Mouse (Mus musculus): Measurements from ENCODE around the gene Apopt1.

GRCm38 (mm10) chr12:111741338-111741737 is 28.3 kb downstream of the Apopt1 start:
- TF ChIP-seq CTCF (IDR thresholded peaks at IDR 0.05; ENCODE audit: low read depth, low read length) (no peak), POLR2A (IDR thresholded peaks at IDR 0.05; ENCODE audit: extremely low read depth, insufficient read depth, low read length) (no peak)

Data from liver, adult 2 months (tissue).